Mouse (Mus musculus): ENCODE data around the gene Kbtbd2.

Kbtbd2 gene

GRCm38 (mm10) chr6:56797311-56798151 is at the start of gene Kbtbd2:
TSS of gene Kbtbd2 (minus strand) at chr6:56797813.
- DNase-seq (ENCODE audit: inconsistent ontology term): peak; percentile 97

GRCm38 (mm10) chr6:56844365-56844764 is 46.8 kb upstream of the Kbtbd2 start:
- DNase-seq (ENCODE audit: inconsistent ontology term): no peak

GRCm38 (mm10) chr6:56843229-56843628 is 45.6 kb upstream of the Kbtbd2 start:
- DNase-seq (ENCODE audit: inconsistent ontology term): no peak

GRCm38 (mm10) chr6:56837621-56838020 is 40.0 kb upstream of the Kbtbd2 start:
- no peak for DNase-seq (ENCODE audit: inconsistent ontology term)

- DNase-seq (ENCODE audit: inconsistent ontology term): no peak
Observed at GRCm38 (mm10) chr6:56837166-56837565, 39.6 kb upstream of the Kbtbd2 start.

- no peak for DNase-seq (ENCODE audit: inconsistent ontology term)
Observed at GRCm38 (mm10) chr6:56835532-56835931, 37.9 kb upstream of the Kbtbd2 start.

- DNase-seq (ENCODE audit: inconsistent ontology term): peak; percentile 10
Observed at GRCm38 (mm10) chr6:56834769-56835168, 37.2 kb upstream of the Kbtbd2 start.

GRCm38 (mm10) chr6:56832830-56833229 is 35.2 kb upstream of the Kbtbd2 start:
- DNase-seq (ENCODE audit: inconsistent ontology term): peak; percentile 19

GRCm38 (mm10) chr6:56832407-56832796 is 34.8 kb upstream of the Kbtbd2 start:
- DNase-seq (ENCODE audit: inconsistent ontology term): no peak

- peak; percentile 94 for DNase-seq (ENCODE audit: inconsistent ontology term)
Observed at GRCm38 (mm10) chr6:56831697-56832406, 34.2 kb upstream of the Kbtbd2 start, which contains the start of gene Fkbp9. TSS of gene Fkbp9 (plus strand) at chr6:56832059.

- no peak for DNase-seq (ENCODE audit: inconsistent ontology term)
Observed at GRCm38 (mm10) chr6:56825657-56826056, 28.0 kb upstream of the Kbtbd2 start.

GRCm38 (mm10) chr6:56819124-56819487 is 21.5 kb upstream of the Kbtbd2 start:
- no peak for DNase-seq (ENCODE audit: inconsistent ontology term)

GRCm38 (mm10) chr6:56818436-56819123 is 21.0 kb upstream of the Kbtbd2 start:
- DNase-seq (ENCODE audit: inconsistent ontology term): no peak

- DNase-seq (ENCODE audit: inconsistent ontology term): peak; percentile 45
Observed at GRCm38 (mm10) chr6:56813332-56813731, 15.7 kb upstream of the Kbtbd2 start.

- DNase-seq (ENCODE audit: inconsistent ontology term): peak; percentile 55
Observed at GRCm38 (mm10) chr6:56808656-56809055, 11.0 kb upstream of the Kbtbd2 start.

GRCm38 (mm10) chr6:56806195-56806594 is 8.6 kb upstream of the Kbtbd2 start:
- DNase-seq (ENCODE audit: inconsistent ontology term): no peak

- no peak for DNase-seq (ENCODE audit: inconsistent ontology term)
Observed at GRCm38 (mm10) chr6:56805026-56805425, 7.4 kb upstream of the Kbtbd2 start.

- DNase-seq (ENCODE audit: inconsistent ontology term): no peak
Observed at GRCm38 (mm10) chr6:56798152-56798465, 496 bp upstream of the Kbtbd2 start.

- DNase-seq (ENCODE audit: inconsistent ontology term): peak; percentile 67
Observed at GRCm38 (mm10) chr6:56796668-56797141, 908 bp downstream of the Kbtbd2 start.

- DNase-seq (ENCODE audit: inconsistent ontology term): no peak
Observed at GRCm38 (mm10) chr6:56796232-56796631, 1.4 kb downstream of the Kbtbd2 start.

- no peak for DNase-seq (ENCODE audit: inconsistent ontology term)
Observed at GRCm38 (mm10) chr6:56794834-56795233, 2.8 kb downstream of the Kbtbd2 start.

- no peak for DNase-seq (ENCODE audit: inconsistent ontology term)
Observed at GRCm38 (mm10) chr6:56789336-56789735, 8.3 kb downstream of the Kbtbd2 start.

Measured in Muller cell, postnatal 12 days (primary cell).